Mouse (Mus musculus): ENCODE results near the gene Arfgef2.

Arfgef2 gene

DNA sequence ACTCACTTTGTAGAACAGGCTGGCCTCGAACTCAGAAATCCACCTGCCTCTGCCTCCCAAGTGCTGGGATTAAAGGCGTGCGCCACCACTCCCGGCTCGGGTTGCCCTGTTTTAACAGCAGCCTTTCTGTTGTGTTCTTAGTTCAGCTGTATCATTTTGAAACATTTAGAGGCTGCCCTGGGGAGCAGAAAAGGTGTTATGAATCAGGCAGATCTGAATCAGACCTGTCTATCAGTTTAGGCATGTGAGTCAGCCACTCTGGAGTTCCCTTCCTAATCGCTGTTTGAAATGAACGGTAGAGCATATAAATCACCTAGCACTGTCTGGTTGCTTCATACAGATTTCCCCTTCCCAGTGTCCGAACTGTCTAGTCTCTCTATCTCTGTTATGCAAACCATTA is 105.1 kb downstream of the Arfgef2 start:
- DNase-seq, result no peak

DNA sequence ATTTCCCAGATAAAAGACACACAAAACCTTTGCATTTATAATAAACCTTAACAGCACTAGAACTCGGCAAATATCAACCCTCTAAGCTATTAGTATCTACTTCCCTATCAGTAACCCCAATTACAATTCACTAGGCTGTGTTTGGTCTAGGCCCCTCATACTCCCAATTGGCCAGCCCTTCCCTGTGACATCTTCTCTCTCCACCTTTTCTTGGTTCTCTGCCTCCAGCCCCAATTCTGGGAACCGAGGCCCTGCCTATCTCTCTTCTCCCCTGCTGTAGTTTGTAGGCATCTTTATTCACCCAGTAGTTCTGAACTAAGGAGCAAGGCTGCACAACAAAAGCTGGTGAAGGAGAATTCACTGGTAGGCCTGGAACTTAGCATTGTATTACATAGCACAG is 118.6 kb downstream of the Arfgef2 start:
- DNase-seq, result no peak

DNA sequence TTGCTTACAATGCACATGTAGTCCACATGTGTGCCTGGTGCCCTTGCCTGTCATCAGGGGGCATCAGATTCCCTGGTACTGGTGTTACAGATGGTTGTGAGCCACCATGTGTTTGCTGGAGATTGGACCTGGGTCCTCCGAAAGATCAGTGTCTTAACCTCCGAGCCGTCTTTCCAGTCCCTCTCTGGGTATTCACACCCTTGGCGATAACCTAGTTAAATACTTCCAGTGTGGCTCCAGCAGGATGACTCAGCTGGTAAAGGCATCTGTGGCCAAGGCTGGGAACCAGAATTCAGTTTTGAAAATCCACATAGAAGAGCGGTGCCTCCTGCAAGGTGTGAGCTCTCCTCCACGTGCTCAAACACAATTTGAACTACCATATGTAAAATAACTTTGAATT is 128.6 kb downstream of the Arfgef2 start:
- no peak for DNase-seq

DNA sequence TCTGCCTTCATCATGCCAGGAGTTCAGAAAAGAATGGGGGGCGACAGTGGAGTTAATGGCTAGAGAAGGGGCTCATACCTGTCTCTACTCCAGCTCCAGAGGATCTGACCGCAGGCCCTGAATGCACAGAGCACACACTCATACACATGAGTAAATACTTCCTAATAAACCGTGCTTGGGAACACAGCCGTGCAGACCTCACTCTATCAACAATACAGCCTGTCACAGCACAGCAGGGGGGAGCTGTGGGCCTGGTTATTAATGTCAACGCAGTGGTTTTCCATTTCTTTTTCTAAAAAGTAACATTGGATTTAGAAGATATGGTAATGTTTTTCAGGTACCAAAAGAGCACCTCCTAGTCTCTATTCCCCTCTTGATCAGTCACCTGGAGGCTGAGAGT is 129.0 kb downstream of the Arfgef2 start:
- DNase-seq, result no peak

DNA sequence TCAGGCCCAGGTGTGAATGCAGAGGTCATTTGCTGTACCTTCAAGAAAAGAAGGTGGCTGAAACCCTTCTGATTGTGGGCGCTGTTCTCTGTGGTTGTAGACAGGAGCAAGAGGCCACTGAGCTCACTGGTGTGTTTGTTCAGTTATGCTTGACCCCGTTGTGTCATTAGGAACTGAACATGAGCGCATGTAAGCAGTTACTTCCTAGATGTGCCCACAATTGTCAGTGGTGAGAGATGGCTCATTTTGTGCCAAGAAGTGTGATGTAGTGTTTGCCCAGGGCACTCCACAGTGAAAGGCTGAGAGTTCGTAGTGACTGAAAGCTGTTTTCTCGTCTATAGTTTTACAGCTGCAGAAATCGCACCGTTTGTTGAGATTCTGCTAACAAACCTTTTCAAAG is 130.2 kb downstream of the Arfgef2 start:
- DNase-seq, result no peak

DNA sequence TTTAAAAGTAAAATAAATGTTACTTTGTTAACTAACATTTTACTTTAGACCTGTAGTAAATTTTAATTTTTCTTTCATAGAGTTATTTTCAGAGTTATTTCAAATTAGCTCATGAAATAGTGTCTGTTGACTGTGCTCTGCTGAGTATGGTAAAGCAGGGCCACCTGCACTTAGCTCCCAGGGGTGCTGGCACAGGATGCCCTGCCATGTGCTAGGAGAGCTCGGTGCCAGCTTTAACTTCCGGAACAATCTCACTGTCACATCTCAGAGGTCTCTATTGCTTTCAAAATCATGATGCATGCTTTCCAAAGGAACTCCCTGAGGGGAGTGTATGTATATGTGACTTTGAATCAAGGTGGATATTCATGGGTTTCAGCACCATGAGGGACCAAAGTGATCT is 130.8 kb downstream of the Arfgef2 start:
- no peak for DNase-seq

DNA sequence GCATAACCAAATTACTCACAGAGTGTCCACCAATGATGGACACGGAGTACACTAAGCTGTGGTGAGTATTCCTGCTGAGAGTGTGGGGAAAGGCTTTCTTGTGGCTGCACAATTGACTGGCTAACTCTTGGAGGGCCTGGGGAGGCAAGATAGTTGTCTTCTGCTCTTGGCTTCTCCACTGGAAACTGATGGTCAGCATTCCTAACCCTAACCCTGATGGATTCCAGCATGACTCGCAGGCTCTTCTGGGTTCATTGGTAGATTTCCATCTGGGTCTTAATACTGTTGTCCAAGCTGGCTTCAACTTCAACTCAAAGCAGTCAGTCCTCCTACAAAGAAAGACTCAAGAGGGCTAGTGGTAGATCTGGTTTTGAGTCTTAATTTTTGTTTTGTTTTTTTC is 137.8 kb downstream of the Arfgef2 start:
- no peak for DNase-seq

DNA sequence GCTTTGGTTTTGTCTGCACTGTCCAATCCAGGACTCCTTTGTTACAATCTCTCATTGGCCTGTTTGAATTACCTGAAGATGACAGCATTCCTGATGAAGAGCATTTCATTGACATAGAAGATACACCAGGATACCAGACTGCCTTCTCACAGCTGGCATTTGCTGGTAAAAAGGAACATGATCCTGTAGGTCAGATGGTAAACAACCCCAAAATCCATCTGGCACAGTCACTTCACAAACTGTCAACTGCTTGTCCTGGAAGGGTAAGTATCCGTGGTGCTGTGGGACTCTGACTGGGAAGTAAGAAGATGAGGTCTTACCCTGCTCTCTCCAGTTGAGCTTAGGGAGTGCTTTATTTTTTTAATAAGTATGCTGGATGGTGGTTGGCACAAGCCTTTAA is 139.0 kb downstream of the Arfgef2 start:
- DNase-seq, result no peak

DNA sequence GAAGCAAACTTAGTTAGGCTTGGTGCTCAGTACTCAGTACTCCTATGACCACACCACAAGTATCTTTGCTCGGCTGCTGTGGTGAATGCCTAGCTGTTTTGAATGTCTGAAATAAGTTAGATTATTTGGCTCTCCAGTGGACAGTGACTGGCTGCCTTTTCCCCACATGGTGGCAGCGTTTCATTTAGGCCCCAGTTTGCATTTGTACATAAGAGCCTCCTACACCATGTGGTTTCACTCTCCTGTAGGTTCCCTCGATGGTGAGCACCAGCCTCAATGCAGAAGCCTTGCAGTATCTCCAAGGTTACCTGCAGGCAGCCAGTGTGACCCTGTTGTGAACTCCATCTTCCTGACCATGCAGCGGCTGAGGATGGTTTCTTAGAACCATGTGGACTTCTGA is 140.1 kb downstream of the Arfgef2 start:
- no peak for DNase-seq
